Mouse (Mus musculus) neural tube, embryonic 12.5 days (tissue): ENCODE data around the gene Egfr. TPM values are rescaled to one million over a fixed set of nuclear protein-coding genes. Genes with fewer than 3 reads are reported as not detected.

Experiments
- ATAC-seq: fragments of 200-750 bp; cut with Nextera tagmentation; 2 replicates; pipeline ENCODE4 v1.8.0; 2017; ENCODE audit warnings: low read depth, mild to moderate bottlenecking, moderate TSS enrichment, moderate library complexity; ENCODE audit not compliant: low FRiP score
- H3K27ac ChIP-seq: fragments of 300-500 bp; sonication (generic); 2 replicates; pipeline ENCODE4 v1.5.1; 2016
- H3K27me3 ChIP-seq: fragments of 300-500 bp; sonication (generic); replicated peaks from 2 replicates; pipeline ENCODE4 v1.6.1; 2016; ENCODE audit warnings: mild to moderate bottlenecking
- H3K36me3 ChIP-seq: fragments of 300-500 bp; sonication (generic); 2 replicates; pipeline ENCODE4 v1.6.1; 2016; ENCODE audit warnings: mild to moderate bottlenecking
- H3K4me1 ChIP-seq: fragments of 300-500 bp; sonication (generic); 2 replicates; pipeline ENCODE4 v1.6.1; 2016
- H3K4me2 ChIP-seq: fragments of 300-500 bp; sonication (generic); replicated peaks from 2 replicates; pipeline ENCODE4 v1.6.1; 2016; ENCODE audit warnings: mild to moderate bottlenecking
- H3K4me3 ChIP-seq: fragments of 300-500 bp; sonication (generic); 2 replicates; pipeline ENCODE4 v1.5.1; 2016
- H3K9ac ChIP-seq: fragments of 300-500 bp; sonication (generic); 2 replicates; pipeline ENCODE4 v1.6.1; 2016; ENCODE audit warnings: mild to moderate bottlenecking
- H3K9me3 ChIP-seq: fragments of 300-500 bp; sonication (generic); 2 replicates; pipeline ENCODE4 v1.6.1; 2016; ENCODE audit warnings: mild to moderate bottlenecking
- WGBS: fragments of 180-500 bp; shearing (Covaris S2); methylation state at CpG from one replicate; pipeline ENCODE4 v1.1.7; 2016; 5-methylcytosine and 5-hydroxymethylcytosine counted together
- polyA plus RNA-seq: library from polyadenylated mRNA; unstranded; fragments of >200 nt; fragmentation: Nextera tagmentation; extraction: Ambion mirVana; gene quantifications from 2 replicates; pipeline ENCODE4 v1.2.1, GENCODE M21; 2016

The Egfr gene
- polyA plus RNA-seq: 3.4 and 4.4 TPM in 2 replicates

DNA sequence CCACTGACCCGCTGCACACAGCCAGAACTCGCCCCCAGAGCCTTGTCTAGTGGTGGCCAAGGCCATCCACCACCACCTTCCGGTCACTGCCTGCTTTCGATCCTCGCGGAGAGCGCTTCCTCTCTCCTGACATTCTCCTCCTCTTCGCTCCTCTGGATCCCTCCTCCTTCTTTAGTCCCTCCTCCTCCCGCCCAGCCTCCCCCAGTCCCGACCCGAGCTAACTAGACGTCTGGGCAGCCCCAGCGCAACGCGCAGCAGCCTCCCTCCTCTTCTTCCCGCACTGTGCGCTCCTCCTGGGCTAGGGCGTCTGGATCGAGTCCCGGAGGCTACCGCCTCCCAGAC lies at the start of gene Egfr:
TSS of gene Egfr (plus strand) at position 197 of the 342 bp plus-strand sequence.
- no peak within 1 kb of the TSS for H3K27ac ChIP-seq
- peak within 1 kb of the TSS; percentile 96 for H3K4me2 ChIP-seq
- peak; percentile 84 for ATAC-seq
- H3K9ac ChIP-seq: peak within 1 kb of the TSS; percentile 54
- no peaks in the 10 kb centered on the region for H3K36me3 ChIP-seq
- peaks cover 8% of the 10 kb centered on the region for H3K4me1 ChIP-seq
- peaks cover 36% of the 10 kb centered on the region for H3K27me3 ChIP-seq
- H3K9me3 ChIP-seq: no peaks in the 10 kb centered on the region
- H3K4me3 ChIP-seq: peak within 1 kb of the TSS; percentile 55
- WGBS: under 1% methylated on average over 21 of the region's 21 CpGs

DNA sequence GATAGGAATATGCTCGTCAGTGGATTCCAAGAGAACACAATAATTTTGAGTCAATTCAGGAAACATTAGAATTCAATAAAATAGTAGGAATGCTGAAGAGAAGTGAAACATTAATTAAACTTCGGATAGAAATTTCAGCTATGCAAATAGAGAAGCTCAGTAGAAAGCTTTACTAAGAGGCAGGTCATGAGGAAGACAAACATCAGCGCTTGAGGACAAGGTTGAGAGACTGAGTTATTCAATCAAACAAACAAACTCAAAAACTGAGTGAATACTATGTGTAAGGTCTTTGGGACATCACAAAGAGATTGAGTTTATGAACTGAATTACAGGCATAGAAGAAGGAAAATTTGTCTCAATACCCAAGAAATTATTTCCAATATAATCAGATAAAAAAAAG lies 48.8 kb upstream of the Egfr start:
- WGBS: 90% methylated on average over 3 of the region's 3 CpGs
- Histone ChIP-seq H3K9ac (no peak overlapping the region), H3K27me3 (no peaks in the 10 kb centered on the region), H3K27ac (no peak overlapping the region), H3K36me3 (no peaks in the 10 kb centered on the region), H3K4me3 (no peak overlapping the region), H3K4me2 (no peak overlapping the region), H3K4me1 (no peaks in the 10 kb centered on the region), H3K9me3 (no peaks in the 10 kb centered on the region)
- no peak for ATAC-seq

DNA sequence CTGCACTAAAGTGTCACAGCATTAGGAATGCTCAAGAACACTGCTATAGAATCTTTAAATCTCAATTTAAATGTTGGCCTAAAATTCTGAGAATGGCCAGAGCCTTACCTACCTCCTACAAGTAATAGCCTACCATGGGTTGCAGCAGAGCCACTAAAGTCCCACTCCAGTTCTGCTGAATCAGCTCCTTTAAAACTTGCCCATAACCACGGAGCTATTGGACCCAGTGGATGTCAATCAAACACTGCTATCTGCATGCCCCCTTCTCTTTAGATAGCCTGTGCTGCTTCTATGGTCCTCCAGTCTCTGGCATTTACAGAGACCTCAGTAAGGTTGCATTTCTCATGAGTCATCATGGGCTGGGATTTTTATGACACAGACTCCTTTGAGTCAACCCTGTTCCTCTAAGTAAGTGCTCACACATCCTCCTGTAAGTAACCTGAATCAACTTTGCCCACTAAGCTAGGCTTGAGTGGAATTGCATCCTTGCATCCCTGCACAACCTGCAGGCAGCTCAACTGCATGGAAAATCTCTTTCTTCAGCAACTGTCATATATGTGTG lies 16.8 kb upstream of the Egfr start:
- no peak overlapping the region for H3K27ac ChIP-seq
- no peak for ATAC-seq
- no peaks in the 10 kb centered on the region for H3K4me1 ChIP-seq
- H3K36me3 ChIP-seq: no peaks in the 10 kb centered on the region
- H3K27me3 ChIP-seq: no peaks in the 10 kb centered on the region
- no peak overlapping the region for H3K9ac ChIP-seq
- no peak overlapping the region for H3K4me3 ChIP-seq
- no peaks in the 10 kb centered on the region for H3K9me3 ChIP-seq
- WGBS: 69% methylated on average over 1 of the region's 1 CpGs
- no peak overlapping the region for H3K4me2 ChIP-seq

DNA sequence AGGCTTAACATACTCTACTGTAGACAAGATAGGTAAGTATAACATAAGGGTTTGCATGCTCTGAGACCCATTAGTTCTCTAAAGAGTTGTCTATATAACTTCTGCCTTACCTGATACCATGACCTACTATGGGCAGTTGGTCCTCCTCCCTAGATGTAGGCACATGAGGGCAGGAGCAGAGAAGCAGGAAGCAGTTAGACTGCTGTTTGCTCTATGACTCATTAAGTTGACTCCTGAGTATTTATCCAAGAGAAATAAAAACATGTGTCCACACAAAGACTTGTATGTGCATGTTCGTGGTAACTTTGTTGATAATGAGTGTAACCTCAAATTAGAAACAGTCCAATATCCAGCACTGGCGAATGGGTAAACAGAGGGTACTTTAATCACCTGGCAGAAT lies 14.7 kb upstream of the Egfr start:
- 83% methylated on average over 2 of the region's 2 CpGs for WGBS
- ATAC-seq: no peak
- no peak overlapping the region for H3K4me3 ChIP-seq

DNA sequence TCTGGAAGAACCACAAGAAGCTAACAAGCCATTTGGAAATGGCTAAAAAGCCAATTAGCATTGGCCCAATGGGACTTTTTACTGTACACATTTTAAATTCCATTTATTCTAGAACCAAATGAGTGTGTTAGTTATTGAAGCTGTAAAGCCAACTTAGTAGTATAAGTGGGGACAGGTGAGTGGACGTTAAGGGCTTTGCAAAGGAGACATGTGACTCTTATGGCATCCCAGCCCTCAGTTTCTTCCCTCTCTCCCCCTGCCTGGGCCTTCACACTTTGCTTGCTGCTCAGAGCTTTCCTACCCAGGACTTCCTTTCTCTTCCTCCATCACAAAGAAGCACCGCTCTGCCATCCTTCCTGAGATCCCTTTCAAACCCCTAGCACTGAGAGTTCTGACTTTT lies 13.3 kb upstream of the Egfr start:
- Histone ChIP-seq H3K9ac (no peak overlapping the region), H3K4me1 (no peaks in the 10 kb centered on the region), H3K9me3 (no peaks in the 10 kb centered on the region), H3K36me3 (no peaks in the 10 kb centered on the region), H3K27ac (no peak overlapping the region), H3K4me2 (no peak overlapping the region), H3K27me3 (no peaks in the 10 kb centered on the region), H3K4me3 (no peak overlapping the region)
- 78% methylated on average over 2 of the region's 2 CpGs for WGBS
- no peak for ATAC-seq

More for the DNA sequence above, 14.7 kb upstream of the Egfr start:
- H3K27me3 ChIP-seq: no peaks in the 10 kb centered on the region
- H3K4me1 ChIP-seq: no peaks in the 10 kb centered on the region
- no peak overlapping the region for H3K27ac ChIP-seq
- H3K4me2 ChIP-seq: no peak overlapping the region
- H3K36me3 ChIP-seq: no peaks in the 10 kb centered on the region
- no peak overlapping the region for H3K9ac ChIP-seq
- H3K9me3 ChIP-seq: no peaks in the 10 kb centered on the region

DNA sequence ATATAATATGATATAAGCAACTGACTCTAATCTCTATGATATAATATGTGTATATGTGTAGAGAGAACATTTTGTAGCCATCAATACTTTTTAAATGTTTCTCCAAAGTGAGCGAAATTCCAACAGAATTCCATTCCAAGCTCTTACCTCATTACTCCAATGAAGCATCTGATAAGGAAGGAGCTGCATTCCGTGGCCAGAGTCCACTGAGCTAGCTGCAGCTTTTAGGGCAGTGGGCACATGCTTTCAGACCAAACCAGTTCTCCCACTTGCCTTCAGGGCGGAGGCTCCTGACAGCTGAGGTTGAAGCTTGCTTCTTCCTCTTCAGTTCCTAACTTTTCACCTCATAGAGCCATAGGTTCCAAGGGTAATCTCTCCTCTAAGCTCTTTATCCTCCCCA lies 12.8 kb upstream of the Egfr start:
- Histone ChIP-seq H3K27ac (no peak overlapping the region), H3K9me3 (no peaks in the 10 kb centered on the region), H3K4me3 (no peak overlapping the region), H3K36me3 (no peaks in the 10 kb centered on the region), H3K9ac (no peak overlapping the region), H3K4me1 (no peaks in the 10 kb centered on the region), H3K27me3 (no peaks in the 10 kb centered on the region), H3K4me2 (no peak overlapping the region)
- ATAC-seq: no peak
- 75% methylated on average over 3 of the region's 3 CpGs for WGBS

DNA sequence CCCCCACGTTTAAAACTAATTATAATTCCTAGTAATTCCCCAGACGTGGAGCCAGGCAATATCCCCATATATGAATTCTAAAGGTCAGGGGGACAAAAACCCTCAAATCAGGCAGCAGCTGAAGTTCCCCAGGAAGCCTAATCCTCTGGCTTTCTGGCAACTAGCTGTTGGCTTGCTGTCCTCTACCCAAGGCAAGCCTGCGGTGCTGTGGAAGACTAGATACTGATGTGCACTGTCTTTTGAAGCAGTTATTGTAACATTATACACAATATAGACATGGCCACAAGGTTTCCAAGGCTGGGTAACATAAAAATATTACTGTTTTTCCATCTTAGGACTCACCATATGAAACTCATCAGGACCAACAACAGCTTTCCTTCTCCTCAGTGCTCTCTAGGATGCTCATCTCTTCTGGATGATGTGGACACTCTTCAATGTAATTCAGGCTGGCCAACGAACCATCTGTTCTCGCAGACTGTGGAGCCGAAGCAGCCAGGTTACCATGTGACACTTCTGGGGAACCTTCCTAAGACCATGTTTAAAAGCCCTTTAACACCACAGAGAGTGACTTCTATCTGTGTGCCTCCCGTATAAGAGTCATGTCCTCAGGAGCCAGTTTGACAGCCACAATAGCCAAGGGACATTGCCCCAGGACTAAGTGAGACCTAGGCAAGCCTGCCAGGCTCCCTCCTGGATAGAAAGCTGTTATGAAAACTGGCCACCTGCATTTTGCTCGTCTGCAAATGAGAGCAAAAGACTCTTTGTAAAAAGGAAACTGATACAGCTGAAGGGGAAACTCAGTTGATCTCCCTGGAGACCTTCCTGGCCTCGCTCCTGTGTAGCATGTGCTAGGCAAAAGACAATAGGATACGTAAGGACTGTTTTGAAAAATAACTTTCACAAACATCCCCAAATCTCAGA lies 11.1 kb upstream of the Egfr start:
- H3K4me2 ChIP-seq: no peak overlapping the region
- no peak overlapping the region for H3K9ac ChIP-seq
- H3K27ac ChIP-seq: no peak overlapping the region
- H3K27me3 ChIP-seq: no peaks in the 10 kb centered on the region
- H3K4me1 ChIP-seq: no peaks in the 10 kb centered on the region
- H3K4me3 ChIP-seq: no peak overlapping the region
- 76% methylated on average over 10 of the region's 10 CpGs for WGBS
- no peak for ATAC-seq
- no peaks in the 10 kb centered on the region for H3K36me3 ChIP-seq
- H3K9me3 ChIP-seq: no peaks in the 10 kb centered on the region

DNA sequence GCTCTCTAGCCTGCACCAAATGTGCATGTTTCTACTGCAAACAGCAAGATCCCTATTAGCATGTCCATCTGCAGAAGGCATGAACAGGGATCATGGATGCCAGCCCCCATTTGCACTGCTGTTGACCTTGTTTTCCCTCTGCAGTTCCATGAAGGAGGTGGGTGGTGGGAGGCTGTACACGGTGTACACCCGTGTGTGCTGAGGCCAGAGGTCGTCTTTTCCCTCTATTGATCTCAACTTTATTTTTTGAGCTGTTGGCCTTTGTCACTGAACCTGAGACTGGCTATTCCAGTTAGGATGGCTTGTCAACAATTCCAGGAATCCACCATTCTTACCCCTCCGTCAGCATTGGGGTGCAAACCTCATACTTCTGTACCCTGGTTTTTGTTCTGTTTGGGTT lies 9.8 kb upstream of the Egfr start:
- Histone ChIP-seq H3K9ac (no peak overlapping the region), H3K27me3 (no peaks in the 10 kb centered on the region), H3K4me3 (no peak overlapping the region), H3K27ac (no peak overlapping the region), H3K9me3 (no peaks in the 10 kb centered on the region), H3K36me3 (no peaks in the 10 kb centered on the region), H3K4me2 (no peak overlapping the region), H3K4me1 (no peaks in the 10 kb centered on the region)
- ATAC-seq: no peak
- WGBS: 75% methylated on average over 4 of the region's 4 CpGs

DNA sequence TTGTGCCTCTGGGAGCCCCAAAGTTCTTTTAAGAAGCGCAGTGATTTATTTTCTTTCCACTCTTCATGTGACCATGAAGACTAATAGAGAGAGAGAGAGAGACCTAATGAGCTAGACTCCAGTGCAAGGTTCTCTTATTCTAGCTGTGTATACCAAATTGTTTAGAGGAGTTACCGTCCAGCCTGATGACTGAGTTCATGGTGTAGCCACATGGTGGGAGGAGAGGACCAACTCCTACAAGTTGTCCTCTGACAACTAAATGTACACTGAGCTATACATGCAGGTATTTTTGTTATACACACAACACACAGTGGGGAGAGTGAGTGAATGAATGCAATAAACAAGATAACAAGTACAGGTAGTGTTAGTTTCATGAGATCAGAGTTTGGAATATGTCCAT lies 9.2 kb upstream of the Egfr start:
- Histone ChIP-seq H3K4me2 (no peak overlapping the region), H3K27ac (no peak overlapping the region), H3K9me3 (no peaks in the 10 kb centered on the region), H3K4me1 (no peaks in the 10 kb centered on the region), H3K36me3 (no peaks in the 10 kb centered on the region), H3K9ac (no peak overlapping the region), H3K27me3 (no peaks in the 10 kb centered on the region), H3K4me3 (no peak overlapping the region)
- no peak for ATAC-seq
- 90% methylated on average over 2 of the region's 2 CpGs for WGBS

DNA sequence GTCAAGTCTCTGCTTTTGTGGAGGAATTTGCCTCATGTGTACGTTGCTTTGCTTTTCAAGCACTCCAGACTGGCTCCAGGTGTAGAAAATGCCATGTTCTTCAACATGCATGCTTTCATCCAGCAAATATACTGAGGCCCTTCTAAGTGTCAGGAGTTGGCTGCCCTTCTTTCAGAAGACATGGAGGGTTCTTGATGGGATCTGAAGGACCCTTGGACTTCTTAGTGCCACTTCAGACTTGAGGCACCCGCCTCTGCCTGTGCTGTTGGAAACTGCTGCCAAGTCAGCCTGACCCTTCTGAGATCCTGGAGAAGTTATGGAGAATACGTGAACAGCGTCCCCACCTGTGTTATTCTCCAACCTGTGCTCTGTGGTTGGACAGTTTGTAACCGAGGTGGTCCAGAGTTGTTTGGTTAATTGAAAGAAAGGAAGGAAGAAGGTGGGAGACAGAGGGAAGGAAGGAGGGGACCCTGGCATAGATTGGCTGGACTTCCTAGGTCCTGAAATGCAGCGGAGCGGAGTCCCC lies 483 bp upstream of the Egfr start:
- H3K4me1 ChIP-seq: peaks cover 8% of the 10 kb centered on the region
- no peaks in the 10 kb centered on the region for H3K36me3 ChIP-seq
- ATAC-seq: no peak
- peaks cover 36% of the 10 kb centered on the region for H3K27me3 ChIP-seq
- no peak overlapping the region for H3K27ac ChIP-seq
- no peaks in the 10 kb centered on the region for H3K9me3 ChIP-seq
- H3K9ac ChIP-seq: no peak overlapping the region
- 36% methylated on average over 7 of the region's 7 CpGs for WGBS
- H3K4me3 ChIP-seq: peak overlapping the region; percentile 55
- peak overlapping the region; percentile 96 for H3K4me2 ChIP-seq

DNA sequence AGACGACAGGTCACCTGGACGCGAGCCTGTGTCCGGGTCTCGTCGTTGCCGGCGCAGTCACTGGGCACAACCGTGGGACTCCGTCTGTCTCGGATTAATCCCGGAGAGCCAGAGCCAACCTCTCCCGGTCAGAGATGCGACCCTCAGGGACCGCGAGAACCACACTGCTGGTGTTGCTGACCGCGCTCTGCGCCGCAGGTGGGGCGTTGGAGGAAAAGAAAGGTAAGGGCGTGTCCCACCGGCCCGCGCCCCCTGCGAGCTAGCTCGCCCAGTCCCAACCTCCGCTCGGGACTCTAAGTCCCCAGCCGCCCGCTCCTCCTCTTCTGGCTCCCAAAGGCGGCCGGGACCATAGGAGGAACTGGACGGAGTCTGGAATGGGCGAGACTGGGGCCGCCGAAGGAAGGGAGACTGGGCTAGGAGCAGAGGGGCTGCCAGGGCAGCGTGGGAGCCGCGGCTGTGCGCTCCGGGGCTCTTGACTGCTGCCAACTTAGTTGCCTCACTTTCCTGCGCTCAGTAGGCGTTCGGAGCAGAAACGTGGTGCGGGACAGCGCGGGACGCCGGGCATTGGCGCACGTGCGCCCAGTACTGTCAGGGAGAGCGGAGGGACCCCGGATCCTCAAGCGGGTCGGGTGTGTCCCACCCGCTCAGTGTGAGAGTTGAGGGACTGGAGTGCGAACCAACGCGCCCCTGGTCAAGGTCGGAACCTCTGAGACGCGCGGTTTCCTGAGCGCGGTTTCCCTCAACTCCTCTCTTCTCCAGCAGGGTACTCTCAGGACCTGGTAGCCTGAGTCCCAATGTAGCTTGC lies 548 bp downstream of the Egfr start:
- Histone ChIP-seq H3K27me3 (peaks cover 36% of the 10 kb centered on the region), H3K27ac (no peak overlapping the region), H3K36me3 (no peaks in the 10 kb centered on the region), H3K4me1 (peaks cover 8% of the 10 kb centered on the region), H3K9me3 (no peaks in the 10 kb centered on the region), H3K9ac (peak overlapping the region; percentile 54), H3K4me2 (peak overlapping the region; percentile 96), H3K4me3 (peak overlapping the region; percentile 55)
- under 1% methylated on average over 68 of the region's 68 CpGs for WGBS
- ATAC-seq: peak; percentile 76
